Mouse (Mus musculus) hindbrain, embryonic 10.5 days (tissue): ENCODE data around the gene Psmc3ip. TPM values are rescaled to one million over a fixed set of nuclear protein-coding genes. Genes with fewer than 3 reads are reported as not detected.

Experiments used
- DNase-seq: peaks from one replicate; pipeline ENCODE4 v3.0.0-alpha.2; 2017; ENCODE audit warnings: low spot score
- H3K27ac ChIP-seq: fragments of 300-500 bp; sonication (generic); 2 replicates; pipeline ENCODE4 v1.5.1; 2016; ENCODE audit warnings: mild to moderate bottlenecking, moderate library complexity
- H3K27me3 ChIP-seq: fragments of 300-500 bp; sonication (generic); 2 replicates; pipeline ENCODE4 v1.6.1; 2016; ENCODE audit warnings: mild to moderate bottlenecking; ENCODE audit not compliant: poor library complexity, insufficient read depth, severe bottlenecking
- H3K36me3 ChIP-seq: fragments of 300-500 bp; sonication (generic); 2 replicates; pipeline ENCODE4 v1.6.1; 2016; ENCODE audit warnings: mild to moderate bottlenecking, moderate library complexity
- H3K4me1 ChIP-seq: fragments of 300-500 bp; sonication (generic); replicated peaks from 2 replicates; pipeline ENCODE4 v1.6.1; 2016; ENCODE audit warnings: mild to moderate bottlenecking
- H3K4me3 ChIP-seq: fragments of 300-500 bp; sonication (generic); 2 replicates; pipeline ENCODE4 v1.5.1; 2016; ENCODE audit warnings: mild to moderate bottlenecking, moderate library complexity
- H3K9me3 ChIP-seq: fragments of 300-500 bp; sonication (generic); 2 replicates; pipeline ENCODE4 v1.6.1; 2016; ENCODE audit warnings: mild to moderate bottlenecking, moderate library complexity
- WGBS: fragments of 180-500 bp; shearing (Covaris S2); methylation state at CpG from one replicate; pipeline ENCODE4 v1.1.7; 2016; 5-methylcytosine and 5-hydroxymethylcytosine counted together
- polyA plus RNA-seq: library from polyadenylated mRNA; unstranded; fragments of >200 nt; fragmentation: Nextera tagmentation; extraction: Ambion mirVana; gene quantifications from 2 replicates; pipeline ENCODE4 v1.2.1, GENCODE M21; 2016

The Psmc3ip gene
- polyA plus RNA-seq, 1 experiment from 2014 or later: 59.7 TPM

DNA sequence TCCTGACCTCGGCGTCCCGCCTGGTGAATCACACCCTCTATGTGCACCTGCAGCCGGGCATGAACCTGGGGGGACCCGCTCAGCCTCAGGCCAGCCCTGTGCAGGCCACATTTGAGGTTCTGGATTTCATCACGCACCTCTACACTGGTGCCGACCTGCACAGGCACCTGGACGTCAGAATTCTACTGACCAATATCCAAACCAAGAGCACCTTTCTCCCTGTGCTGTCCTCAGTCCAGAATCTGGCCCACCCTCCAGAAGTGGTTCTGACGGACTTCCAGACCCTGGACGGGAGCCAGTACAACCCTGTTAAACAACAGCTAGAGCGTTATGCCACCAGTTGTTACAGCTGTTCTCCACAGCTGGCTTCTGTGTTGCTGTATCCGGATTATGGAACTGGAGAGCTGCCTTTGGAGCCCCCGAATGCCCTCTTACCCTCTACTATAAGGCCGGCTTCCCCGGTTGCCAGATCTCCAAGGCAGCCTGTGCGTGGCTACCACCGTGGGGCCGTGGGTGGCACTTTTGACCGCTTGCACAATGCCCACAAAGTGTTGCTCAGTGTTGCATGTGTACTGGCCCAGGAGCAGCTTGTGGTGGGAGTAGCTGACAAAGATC, 12.0 kb downstream of the Psmc3ip start:
- H3K27me3 ChIP-seq: peaks cover 37% of the 10 kb centered on the region
- no peak for DNase-seq
- H3K4me3 ChIP-seq: peak overlapping the region; percentile 87
- H3K9me3 ChIP-seq: no peaks in the 10 kb centered on the region
- H3K36me3 ChIP-seq: peaks cover 19% of the 10 kb centered on the region
- 36% methylated on average over 19 of the region's 19 CpGs for WGBS
- peak overlapping the region; percentile 91 for H3K27ac ChIP-seq
- peaks cover 64% of the 10 kb centered on the region for H3K4me1 ChIP-seq

DNA sequence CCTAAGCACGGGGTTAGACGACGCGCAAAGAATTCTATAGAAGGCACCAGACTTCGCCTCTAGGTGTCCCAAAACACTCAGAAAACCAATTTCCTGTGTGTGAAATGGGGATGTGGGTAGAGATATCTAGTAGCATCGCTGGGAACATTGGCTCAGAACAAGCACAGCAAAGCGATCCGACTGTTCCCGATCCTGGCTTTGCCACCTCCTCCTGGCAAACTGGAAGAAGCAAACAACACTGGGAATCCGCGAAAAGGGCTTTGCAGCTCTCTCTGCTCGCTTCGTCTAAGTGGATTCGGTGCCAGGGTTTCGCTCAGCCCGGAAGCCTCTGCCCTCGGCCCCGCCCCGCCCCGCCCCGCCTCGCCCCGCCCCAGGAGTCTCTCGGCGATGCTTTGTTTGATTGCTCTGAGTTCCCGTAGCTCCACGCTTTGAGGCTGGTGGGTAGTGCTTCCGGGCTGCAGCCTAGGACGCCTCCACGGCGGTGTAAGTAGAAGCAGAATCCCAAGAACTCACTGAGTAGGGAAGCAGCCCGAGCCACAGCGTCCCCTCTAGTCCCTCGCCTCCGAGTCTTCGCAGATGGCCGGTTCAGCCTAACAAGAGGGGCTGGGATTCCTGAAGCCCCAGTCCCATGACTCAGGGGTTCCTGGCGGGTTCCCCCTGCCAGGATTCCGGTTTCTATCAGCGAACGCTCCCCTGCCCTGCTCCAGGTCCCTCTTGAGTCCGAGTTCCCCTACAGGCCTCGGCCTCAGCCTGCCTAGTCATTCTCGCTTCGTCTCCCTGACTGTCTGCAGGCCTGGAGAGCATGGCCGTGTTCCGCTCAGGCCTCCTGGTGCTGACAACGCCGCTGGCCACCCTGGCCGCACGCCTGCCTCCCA, 12.8 kb downstream of the Psmc3ip start, which contains the start of gene Coasy:
Coasy (plus strand) TSS at position 358 of the 875 bp plus-strand sequence.
- Histone ChIP-seq H3K36me3 (peaks cover 19% of the 10 kb centered on the region), H3K4me1 (peaks cover 57% of the 10 kb centered on the region), H3K27ac (peak within 1 kb of the TSS; percentile 91), H3K27me3 (peaks cover 44% of the 10 kb centered on the region), H3K9me3 (no peaks in the 10 kb centered on the region), H3K4me3 (peak within 1 kb of the TSS; percentile 87)
- peak; percentile 96 for DNase-seq
- WGBS: under 1% methylated on average over 51 of the region's 51 CpGs

DNA sequence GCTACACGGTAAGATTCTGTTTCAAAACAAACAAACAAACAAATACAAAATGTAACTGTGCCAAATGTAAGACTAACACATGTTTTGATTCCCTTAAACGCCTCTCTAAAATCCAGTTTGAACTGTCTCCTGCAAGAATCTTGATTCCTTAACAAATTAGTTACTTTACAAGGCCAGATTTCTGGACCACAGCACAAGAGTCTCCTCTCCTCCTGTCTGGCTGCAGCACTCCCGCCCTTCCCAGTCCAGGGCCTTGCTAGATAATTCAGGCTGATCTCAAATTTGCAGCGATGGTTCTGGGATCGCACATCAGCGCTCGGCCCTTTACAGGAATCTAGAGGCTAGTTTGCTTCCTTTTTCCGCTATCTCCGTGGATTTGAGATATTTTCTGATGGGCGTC, 13.6 kb downstream of the Psmc3ip start:
- H3K9me3 ChIP-seq: no peaks in the 10 kb centered on the region
- peaks cover 52% of the 10 kb centered on the region for H3K4me1 ChIP-seq
- H3K27ac ChIP-seq: peak overlapping the region; percentile 91
- 8% methylated on average over 10 of the region's 10 CpGs for WGBS
- peaks cover 52% of the 10 kb centered on the region for H3K27me3 ChIP-seq
- H3K4me3 ChIP-seq: peak overlapping the region; percentile 87
- no peak for DNase-seq
- H3K36me3 ChIP-seq: peaks cover 26% of the 10 kb centered on the region

DNA sequence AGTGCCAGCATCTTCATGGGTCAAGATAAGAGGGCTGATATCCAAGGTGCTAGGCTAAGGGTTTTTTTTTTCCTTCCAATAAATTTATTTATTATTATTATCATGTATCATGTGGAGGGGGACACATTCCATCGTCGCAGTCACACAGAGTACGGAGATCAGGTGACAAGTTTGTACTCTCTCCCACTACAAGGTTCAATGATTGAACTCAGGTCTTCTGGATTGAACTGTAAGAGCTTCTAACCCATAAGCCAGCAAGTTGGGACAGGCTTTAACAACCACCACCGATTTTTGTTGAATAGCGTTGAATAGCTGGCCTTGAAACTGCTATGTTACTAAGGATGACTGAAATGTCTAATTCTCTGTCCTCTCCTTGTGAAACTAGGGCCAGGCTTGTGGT, 14.8 kb downstream of the Psmc3ip start:
- WGBS: 68% methylated on average over 5 of the region's 5 CpGs

DNA sequence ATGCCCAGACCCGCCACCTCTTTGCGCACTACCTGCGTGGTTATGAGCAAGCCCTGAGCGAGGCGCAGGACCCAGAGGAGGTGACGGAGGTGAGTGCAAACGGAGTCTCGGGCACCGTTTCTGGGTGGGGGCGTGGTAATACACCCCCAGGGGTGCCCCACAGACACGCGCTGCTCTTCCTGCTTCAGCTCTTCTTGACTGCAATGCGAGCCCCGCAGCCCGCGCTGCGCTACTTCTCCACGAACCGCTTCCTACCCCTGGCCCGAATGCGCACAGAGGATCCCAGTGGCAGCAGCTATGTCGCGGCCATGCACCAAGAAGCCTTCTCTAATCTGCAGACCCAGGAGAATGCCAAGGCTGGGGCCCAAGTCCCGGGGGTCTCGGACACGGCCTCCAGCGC, 15.5 kb downstream of the Psmc3ip start:
- no peak for DNase-seq
- peak overlapping the region; percentile 6; the same call in 1 of the 2 replicates for H3K4me3 ChIP-seq

More for the DNA sequence above, 14.8 kb downstream of the Psmc3ip start:
- no peak overlapping the region for H3K27ac ChIP-seq
- no peak for DNase-seq
- H3K9me3 ChIP-seq: no peaks in the 10 kb centered on the region
- H3K36me3 ChIP-seq: peaks cover 22% of the 10 kb centered on the region
- peaks cover 40% of the 10 kb centered on the region for H3K4me1 ChIP-seq
- no peak overlapping the region for H3K4me3 ChIP-seq
- H3K27me3 ChIP-seq: peaks cover 61% of the 10 kb centered on the region

DNA sequence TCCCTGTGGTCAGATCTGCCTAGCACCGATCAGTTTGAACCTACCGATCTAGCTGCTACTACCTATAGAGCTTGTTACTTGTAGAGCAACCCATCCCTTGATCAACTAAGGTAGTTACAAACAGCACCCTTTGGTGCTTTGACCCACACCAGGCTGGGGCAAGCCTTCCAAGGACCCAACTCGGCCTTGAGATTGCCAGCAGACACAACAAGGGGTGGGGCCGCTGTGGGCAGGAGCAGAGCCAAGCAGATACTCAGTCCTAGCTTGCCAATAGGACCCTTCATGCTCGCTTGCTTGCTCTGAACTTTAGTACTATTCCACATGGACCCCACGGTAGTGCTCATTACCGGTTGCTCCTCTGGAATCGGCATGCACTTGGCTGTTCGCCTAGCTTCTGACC, 17.1 kb downstream of the Psmc3ip start, which contains the start of gene Hsd17b1:
Hsd17b1 (plus strand) TSS at position 291 of the 400 bp plus-strand sequence.
- WGBS: 73% methylated on average over 9 of the region's 9 CpGs

More for the DNA sequence above, 15.5 kb downstream of the Psmc3ip start:
- H3K36me3 ChIP-seq: peaks cover 15% of the 10 kb centered on the region
- 3% methylated on average over 27 of the region's 27 CpGs for WGBS
- H3K9me3 ChIP-seq: no peaks in the 10 kb centered on the region
- no peak overlapping the region for H3K27ac ChIP-seq
- peaks cover 61% of the 10 kb centered on the region for H3K27me3 ChIP-seq
- peaks cover 37% of the 10 kb centered on the region for H3K4me1 ChIP-seq

DNA sequence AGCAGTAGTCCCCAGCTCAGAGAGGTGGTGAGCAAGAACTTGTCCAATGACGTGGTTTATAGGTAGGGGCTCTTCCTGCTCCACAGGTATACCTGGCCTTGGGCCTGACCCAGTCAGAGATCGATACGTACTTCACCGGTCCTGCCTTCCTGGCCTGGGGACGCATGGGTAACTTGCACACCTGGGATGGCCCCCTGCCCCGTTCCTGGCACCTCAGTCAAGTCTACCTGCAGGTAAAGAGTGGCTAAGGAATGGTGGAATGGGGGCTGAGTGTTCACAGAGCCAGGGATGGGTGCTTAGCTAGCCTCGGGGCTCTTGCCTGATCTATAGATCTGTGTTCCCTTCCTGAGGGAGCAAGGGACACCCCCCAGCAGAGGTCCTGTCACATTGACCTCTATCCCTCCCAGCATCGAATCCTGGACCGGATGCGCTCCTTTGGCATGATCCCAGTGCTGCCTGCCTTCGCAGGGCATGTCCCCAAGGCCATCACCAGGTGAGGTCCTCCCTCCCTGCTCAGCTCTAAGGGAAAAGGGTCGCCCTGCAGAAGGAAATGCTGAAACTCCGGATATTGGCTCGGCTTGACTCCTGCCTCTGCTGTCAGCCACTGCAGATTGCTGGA, 23.3 kb downstream of the Psmc3ip start:
- H3K36me3 ChIP-seq: peaks cover 11% of the 10 kb centered on the region; the same call in 1 of the 2 replicates
- 70% methylated on average over 14 of the region's 14 CpGs for WGBS
- peaks cover 41% of the 10 kb centered on the region for H3K27me3 ChIP-seq

More for the DNA sequence above, 17.1 kb downstream of the Psmc3ip start, which contains the start of gene Hsd17b1:
- Histone ChIP-seq H3K27me3 (peaks cover 61% of the 10 kb centered on the region), H3K4me1 (peaks cover 23% of the 10 kb centered on the region), H3K9me3 (no peaks in the 10 kb centered on the region), H3K27ac (no peak within 1 kb of the TSS), H3K36me3 (peaks cover 13% of the 10 kb centered on the region; the same call in 1 of the 2 replicates), H3K4me3 (no peak within 1 kb of the TSS)
- DNase-seq: no peak

DNA sequence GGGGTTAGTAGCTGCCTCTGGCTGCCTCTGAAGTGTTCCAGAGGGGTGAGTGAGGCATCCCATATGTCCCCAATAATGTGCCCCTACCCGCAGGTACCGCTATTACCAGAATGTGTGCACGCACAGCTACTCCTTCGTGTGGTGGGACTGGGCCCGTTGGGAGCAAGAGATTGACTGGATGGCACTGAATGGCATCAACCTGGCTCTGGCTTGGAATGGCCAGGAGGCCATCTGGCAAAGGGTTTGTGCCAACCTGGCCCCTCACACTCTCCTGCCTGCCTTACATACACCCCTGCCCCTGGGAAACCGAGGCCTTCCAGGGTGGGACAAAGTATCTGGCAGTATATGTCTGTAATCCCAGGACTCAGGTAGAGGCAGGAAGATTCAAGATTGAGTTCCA, 24.2 kb downstream of the Psmc3ip start:
- whole genome bisulfite sequencing: 77% methylated on average over 6 of the region's 6 CpGs
- Histone ChIP-seq H3K9me3 (no peaks in the 10 kb centered on the region), H3K4me1 (peaks cover 29% of the 10 kb centered on the region), H3K4me3 (peak overlapping the region; percentile 91), H3K27me3 (peaks cover 32% of the 10 kb centered on the region), H3K27ac (peak overlapping the region; percentile 40; the same call in 1 of the 2 replicates), H3K36me3 (0 out of 2 replicates have a peak, but pooled peaks cover 3% of the 10 kb centered on the region)
- no peak for DNase-seq

More for the DNA sequence above, 23.3 kb downstream of the Psmc3ip start:
- Histone ChIP-seq H3K4me1 (peaks cover 21% of the 10 kb centered on the region), H3K9me3 (no peaks in the 10 kb centered on the region), H3K4me3 (no peak overlapping the region), H3K27ac (no peak overlapping the region)
- no peak for DNase-seq

DNA sequence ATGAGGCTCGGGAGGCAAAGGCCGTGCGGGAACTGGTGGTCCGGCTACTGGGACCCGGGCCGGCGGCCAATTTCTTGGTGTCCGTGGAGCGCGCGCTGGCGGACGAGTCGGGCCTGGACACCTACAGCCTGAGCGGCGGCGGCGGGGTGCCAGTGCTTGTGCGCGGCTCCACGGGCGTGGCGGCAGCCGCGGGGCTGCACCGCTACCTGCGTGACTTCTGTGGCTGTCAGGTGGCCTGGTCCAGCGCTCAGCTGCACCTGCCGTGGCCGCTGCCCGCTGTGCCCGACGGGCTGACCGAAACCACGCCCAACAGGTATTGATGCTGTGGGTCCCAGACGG, 25.1 kb downstream of the Psmc3ip start:
- 0 out of 2 replicates have a peak, but pooled peaks cover 3% of the 10 kb centered on the region for H3K36me3 ChIP-seq
- H3K27me3 ChIP-seq: peaks cover 29% of the 10 kb centered on the region
- peak overlapping the region; percentile 90 for H3K27ac ChIP-seq
- under 1% methylated on average over 36 of the region's 36 CpGs for WGBS
- H3K4me1 ChIP-seq: peaks cover 29% of the 10 kb centered on the region
- H3K4me3 ChIP-seq: peak overlapping the region; percentile 91
- no peaks in the 10 kb centered on the region for H3K9me3 ChIP-seq
- no peak for DNase-seq

DNA sequence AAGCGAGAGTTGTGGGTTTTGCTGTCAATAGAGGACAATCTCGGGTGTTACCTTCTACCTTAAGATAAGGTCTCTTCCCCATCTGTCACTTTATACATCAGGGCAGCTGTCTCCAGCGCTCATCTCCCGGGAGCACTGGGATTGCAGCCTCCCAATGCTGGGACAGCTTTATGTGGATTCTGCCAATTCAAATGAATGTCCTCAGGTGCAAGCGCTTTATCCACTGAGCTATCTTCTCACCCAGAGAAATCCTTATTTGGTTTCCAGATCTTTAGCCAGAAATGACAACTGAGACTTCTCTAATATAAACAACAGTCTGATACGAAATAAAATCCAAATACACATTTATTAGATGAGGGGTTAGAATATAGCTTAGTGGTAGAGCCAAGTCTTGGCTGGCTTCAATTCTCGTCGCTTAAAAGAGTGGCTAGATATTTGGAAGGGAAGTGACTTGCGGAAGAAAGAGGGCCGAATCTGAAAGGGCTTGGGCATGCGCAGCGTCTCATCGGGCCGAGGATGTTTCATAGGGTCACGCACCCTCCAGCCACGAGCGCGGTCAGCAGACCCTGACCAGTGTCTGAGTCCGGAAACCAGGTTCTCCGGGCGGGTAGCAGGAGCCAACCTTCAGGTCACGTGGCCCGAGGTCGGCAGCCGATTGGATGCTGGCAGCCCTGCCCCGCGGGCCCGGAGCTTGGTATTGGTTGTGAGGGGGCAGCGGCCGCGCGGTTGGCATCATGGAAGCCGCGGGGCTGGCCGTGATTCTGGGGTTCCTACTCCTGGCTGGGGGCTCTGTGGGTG, 25.6 kb downstream of the Psmc3ip start, which contains the start of gene Naglu:
Naglu (plus strand) TSS at position 622 of the 798 bp plus-strand sequence.
- Histone ChIP-seq H3K27ac (peak within 1 kb of the TSS; percentile 90), H3K9me3 (no peaks in the 10 kb centered on the region), H3K27me3 (peaks cover 29% of the 10 kb centered on the region), H3K36me3 (0 out of 2 replicates have a peak, but pooled peaks cover 3% of the 10 kb centered on the region), H3K4me1 (peaks cover 29% of the 10 kb centered on the region), H3K4me3 (peak within 1 kb of the TSS; percentile 91)
- DNase-seq: peak; percentile 96
- 5% methylated on average over 35 of the region's 35 CpGs for WGBS

DNA sequence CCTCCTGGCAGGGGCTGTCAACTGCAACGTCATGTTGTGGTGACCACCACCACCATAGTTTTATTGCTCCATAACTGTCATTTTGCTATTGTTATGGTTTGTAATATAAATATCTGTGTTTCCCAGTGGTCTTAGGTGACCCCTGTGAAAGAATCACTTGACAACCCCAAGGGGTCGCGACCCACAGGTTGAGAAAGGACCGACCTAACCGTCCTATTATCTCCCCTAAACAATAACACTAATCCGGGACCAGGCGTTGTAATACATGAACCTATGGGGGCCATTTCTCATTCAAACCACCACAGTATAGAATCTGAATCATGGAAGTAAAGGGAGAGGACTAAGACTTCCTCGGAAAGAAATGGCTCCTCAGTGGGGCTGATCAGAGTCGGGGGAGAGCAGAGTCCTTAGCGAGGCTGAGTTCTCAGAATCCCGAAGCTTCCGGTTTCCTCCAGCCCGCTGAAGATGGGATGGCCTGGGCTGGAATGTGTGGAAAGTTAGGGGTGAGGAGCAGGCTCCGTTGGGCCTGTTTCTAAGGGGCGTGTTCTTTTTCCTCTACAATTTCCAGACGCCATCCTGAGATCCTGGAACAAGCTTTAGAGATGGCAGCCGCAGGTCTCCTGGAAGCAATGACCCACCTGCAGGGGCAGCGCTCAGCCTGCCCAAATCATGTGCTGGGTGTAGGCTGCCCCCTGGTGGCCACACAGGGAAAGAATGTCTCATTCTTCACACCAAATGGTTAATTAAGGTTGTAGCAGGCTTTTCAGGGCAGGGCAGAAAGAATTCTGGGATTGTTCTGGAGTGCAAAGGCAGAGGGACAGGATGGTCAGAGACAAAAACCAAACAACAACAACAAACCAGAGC, 28.5 kb downstream of the Psmc3ip start:
- H3K27ac ChIP-seq: peak overlapping the region; percentile 69; the same call in 1 of the 2 replicates
- peaks cover 49% of the 10 kb centered on the region for H3K4me1 ChIP-seq

More for the DNA sequence above, 28.5 kb downstream of the Psmc3ip start:
- Histone ChIP-seq H3K9me3 (no peaks in the 10 kb centered on the region), H3K36me3 (peaks cover 23% of the 10 kb centered on the region), H3K27me3 (peaks cover 22% of the 10 kb centered on the region), H3K4me3 (peak overlapping the region; percentile 50)
- 27% methylated on average over 18 of the region's 18 CpGs for WGBS
- peak; percentile 88 for DNase-seq
